1 mouse cellular context compared by ENCODE assay signal in the genomic region with DNA sequence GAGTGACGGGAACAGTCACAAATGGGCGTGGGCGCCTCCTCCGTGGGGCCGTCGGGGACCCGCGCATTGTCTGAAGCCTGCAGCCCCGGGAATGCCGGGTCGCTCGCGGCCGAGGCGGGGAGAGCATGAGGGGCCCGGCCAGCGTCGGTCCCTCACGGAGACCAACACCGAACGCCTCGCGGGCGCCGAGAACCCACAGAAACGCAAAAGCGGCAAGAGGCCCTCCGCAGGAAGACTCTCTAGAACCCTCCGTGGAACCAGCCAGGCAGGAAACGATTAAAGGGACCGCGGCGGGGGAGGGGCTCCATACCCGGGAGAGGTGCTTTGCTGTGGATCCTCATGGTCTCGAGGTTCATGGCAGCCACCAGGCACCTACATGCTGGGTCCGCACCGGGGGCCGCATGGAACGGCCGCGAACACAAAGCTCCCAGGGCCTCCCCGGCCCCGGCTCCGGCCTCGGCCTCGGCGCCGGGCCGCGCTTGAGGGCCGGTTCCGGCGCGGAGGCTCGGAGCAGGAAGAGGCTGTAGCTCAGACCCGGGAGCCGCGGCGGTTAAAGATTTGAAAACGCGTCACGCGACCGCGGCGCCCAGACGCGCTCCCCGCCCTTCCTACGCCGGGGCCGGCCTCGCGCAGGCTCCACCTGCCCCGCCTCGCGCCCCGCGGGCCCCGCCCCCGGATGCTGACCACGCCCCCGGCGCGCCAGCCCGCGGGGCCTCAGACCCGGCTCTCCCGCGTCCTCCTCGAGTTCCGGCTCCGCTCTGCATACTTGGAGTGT.
TF ChIP-seq lines count a peak whose summit lies in the region.

A gene (minus strand): TSS at position 560 of the 775 bp plus-strand sequence.
A gene (plus strand): TSS at position 694 of the 775 bp plus-strand sequence.

TF ChIP-seq in CH12.LX, 34 proteins besides CTCF, POLR2A, EP300 and RAD21 (continued from another document):
- TF ChIP-seq MAZ (IDR thresholded peaks at IDR 0.05; ENCODE audit: low read depth, low read length) (no peak; the same call in 1 of the 2 replicates), MAX (IDR thresholded peaks at IDR 0.05; ENCODE audit: low read length) (0 out of 2 replicates have a peak, but pooled peaks have one; percentile 14), ZKSCAN1 (IDR thresholded peaks at IDR 0.05; ENCODE audit: borderline replicate concordance, low read depth, low read length) (no peak), NELFE (IDR thresholded peaks at IDR 0.05; ENCODE audit: low read depth, low read length) (peak; percentile 74; the same call in 1 of the 2 replicates), MEF2A (IDR thresholded peaks at IDR 0.05; ENCODE audit: borderline replicate concordance, low read depth, low read length) (peak; percentile 17; the same call in 1 of the 2 replicates), POLR2AphosphoS2 (IDR thresholded peaks at IDR 0.05; ENCODE audit: low read depth, low read length) (no peak), SMC3 (IDR thresholded peaks at IDR 0.05; ENCODE audit: low read depth, low read length) (no peak), NRF1 (IDR thresholded peaks at IDR 0.05; ENCODE audit: low read depth, low read length) (peak; percentile 81), CHD1 (IDR thresholded peaks at IDR 0.05; ENCODE audit: low read depth, low read length) (no peak), ELF1 (IDR thresholded peaks at IDR 0.05; ENCODE audit: low read depth, low read length) (peak; percentile 82), RCOR1 (conservative IDR thresholded peaks at IDR 0.05; ENCODE audit: low read depth, low read length) (no peak), ZNF384 (IDR thresholded peaks at IDR 0.05; ENCODE audit: low read depth, low read length) (no peak), JUN (IDR thresholded peaks at IDR 0.05; ENCODE audit: insufficient read depth, low read depth, low read length) (no peak), HCFC1 (IDR thresholded peaks at IDR 0.05; ENCODE audit: low read depth, low read length) (no peak; the same call in none of the 2 replicates), USF2 (conservative IDR thresholded peaks at IDR 0.05; ENCODE audit: low read depth, low read length) (no peak), KAT2A (IDR thresholded peaks at IDR 0.05; ENCODE audit: insufficient replicate concordance, low read length) (0 out of 2 replicates have a peak, but pooled peaks have one; percentile 9), TBP (conservative IDR thresholded peaks at IDR 0.05; ENCODE audit: low read depth, low read length) (no peak), ETS1 (conservative IDR thresholded peaks at IDR 0.05; ENCODE audit: low read depth, low read length) (no peak), UBTF (IDR thresholded peaks at IDR 0.05; ENCODE audit: low read depth, low read length) (peak; percentile 89), USF1 (IDR thresholded peaks at IDR 0.05; ENCODE audit: low read depth, low read length) (peak; percentile 69), JUND (conservative IDR thresholded peaks at IDR 0.05; ENCODE audit: low read depth, low read length) (no peak), PAX5 (IDR thresholded peaks at IDR 0.05; ENCODE audit: low read length) (no peak), E2F4 (IDR thresholded peaks at IDR 0.05; ENCODE audit: insufficient replicate concordance, low read depth, low read length) (no peak), MXI1 (IDR thresholded peaks at IDR 0.05; ENCODE audit: low read depth, low read length) (peak; percentile 70)
